ENCODE assay signal across 11 mouse cellular contexts in genomic region chr12:75827751-75828150, GRCm38 (mm10). TPM values are rescaled to one million over a fixed set of nuclear protein-coding genes. Genes with fewer than 3 reads are reported as not detected.
DNase-seq lines count a peak whose midpoint lies in the region; ATAC-seq and TF ChIP-seq lines count a peak whose summit lies in the region.
"Had no signal": no experiment of that assay in that cellular context is flagged by ENCODE, and none has a peak within 500 bp of the region (broad histone marks: within the 10 kb centered on the region; RNA-seq: fewer than 3 reads in every experiment).

No protein-coding gene starts in this region.

- H3K4me1 ChIP-seq in heart, embryonic 11.5 days (ENCODE audit: control insufficient read depth, insufficient read depth, low read length), result peaks cover 42% of the 10 kb centered on the region
- H3K4me1 ChIP-seq in intestine, postnatal 0 days (replicated peaks; ENCODE audit: control insufficient read depth, insufficient read depth, low read length), result no peaks in the 10 kb centered on the region
- H3K4me1 ChIP-seq: liver, embryonic 13.5 days had no signal

- DNase-seq in heart, adult 8-10 months (ENCODE audit: low spot score), result no peak
- peak; percentile 45 for DNase-seq in 3134 (ENCODE audit: extremely low read depth, insufficient read length, low spot score)
- DNase-seq in adrenal gland, adult 2 months, result peak; percentile 79
- no peak for DNase-seq in left cerebral cortex, adult 9 months (ENCODE audit: low spot score in 2 of 2)
- no peak for DNase-seq in cerebellum, adult 18-20 months
- DNase-seq: cerebellum, postnatal 25 days; liver, embryonic 13.5 days had no signal

- H3K4me2 ChIP-seq in heart, embryonic 11.5 days, result no peak overlapping the region
- H3K4me2 ChIP-seq in intestine, postnatal 0 days (replicated peaks; ENCODE audit: low read depth), result peak overlapping the region; percentile 14; the same call in 1 of the 2 replicates
- H3K4me2 ChIP-seq: hindbrain, embryonic 14.5 days; liver, embryonic 13.5 days had no signal

- no peaks in the 10 kb centered on the region for H3K9me3 ChIP-seq in heart, embryonic 11.5 days (replicated peaks; ENCODE audit: control insufficient read depth, low read length)
- H3K9me3 ChIP-seq in intestine, postnatal 0 days (ENCODE audit: control insufficient read depth), result no peaks in the 10 kb centered on the region
- H3K9me3 ChIP-seq: liver, embryonic 13.5 days had no signal

- 0 out of 2 replicates have a peak overlapping the region, but pooled peaks have one; percentile 12 for H3K27ac ChIP-seq in heart, embryonic 11.5 days (ENCODE audit: low read depth, low read length)
- no peak overlapping the region for H3K27ac ChIP-seq in intestine, postnatal 0 days (ENCODE audit: low read depth, low read length)
- H3K27ac ChIP-seq: hindbrain, embryonic 14.5 days; liver, embryonic 13.5 days had no signal

- no peaks in the 10 kb centered on the region for H3K27me3 ChIP-seq in heart, embryonic 11.5 days (ENCODE audit: control insufficient read depth, insufficient read depth, low read length)
- H3K27me3 ChIP-seq in intestine, postnatal 0 days (replicated peaks; ENCODE audit: control insufficient read depth, insufficient read depth, low read length), result no peaks in the 10 kb centered on the region

- no peaks in the 10 kb centered on the region for H3K36me3 ChIP-seq in heart, embryonic 11.5 days (ENCODE audit: control insufficient read depth, insufficient read depth, low read length)
- H3K36me3 ChIP-seq in intestine, postnatal 0 days (ENCODE audit: control insufficient read depth, insufficient read depth), result no peaks in the 10 kb centered on the region
- H3K36me3 ChIP-seq: liver, embryonic 13.5 days had no signal

- WGBS in heart, embryonic 11.5 days (ENCODE audit: insufficient replicate concordance), result 74% methylated on average over 15 of the region's 15 CpGs
- 50% methylated on average over 15 of the region's 15 CpGs for WGBS in intestine, postnatal 0 days

- ATAC-seq in heart, embryonic 11.5 days (replicated peaks; ENCODE audit: insufficient number of reproducible peaks, low FRiP score, low TSS enrichment), result no peak
- no peak; the same call in 1 of the 2 replicates for ATAC-seq in intestine, postnatal 0 days
- no peak for ATAC-seq in granulocyte monocyte progenitor cell, adult 5-6 weeks (replicated peaks; ENCODE audit: poor library complexity, severe bottlenecking)

- no peak for TF ChIP-seq CTCF in intestine, postnatal 0 days (IDR thresholded peaks at IDR 0.05; ENCODE audit: low read depth)

- no peak overlapping the region for H3K9ac ChIP-seq in heart, embryonic 11.5 days (ENCODE audit: low read depth, low read length)
- no peak overlapping the region for H3K9ac ChIP-seq in intestine, postnatal 0 days (ENCODE audit: low read depth, low read length)
- H3K9ac ChIP-seq: hindbrain, embryonic 14.5 days; liver, embryonic 13.5 days had no signal

- H3K4me3 ChIP-seq in heart, embryonic 11.5 days (ENCODE audit: low read depth, low read length), result no peak overlapping the region
- H3K4me3 ChIP-seq in intestine, postnatal 0 days (ENCODE audit: low read depth, low read length), result no peak overlapping the region
- H3K4me3 ChIP-seq: liver, embryonic 13.5 days had no signal

RNA-seq across cellular contexts. Expression of gene Syne2, which starts 9.8 kb away (rescaled TPM):
- polyA plus RNA-seq in heart, embryonic 11.5 days (2014; fragmentation: Nextera tagmentation; extraction: Ambion mirVana), result 45.2 and 64.1 TPM in 2 replicates
- 10 to 100 TPM; 32.6 to 39.6 (median 36.4) TPM for total RNA-seq in heart, adult 8-10 months (2022)
- 10 to 100 TPM; 44.3 to 45.1 TPM for total RNA-seq in adrenal gland, adult 2 months (2021)
- 19.1 and 19.5 TPM in 2 replicates for polyA plus RNA-seq in adrenal gland, adult 2 months (2012; rRNA removed)
- 14.5 and 17.3 TPM in 2 replicates for polyA plus RNA-seq in intestine, postnatal 0 days (2015; fragmentation: Nextera tagmentation; extraction: Ambion mirVana)
- total RNA-seq in granulocyte monocyte progenitor cell, adult 5-6 weeks (2014; fragmentation: Nextera tagmentation), result 6.4 and 7.2 TPM in 2 replicates
- 6.1 and 9.7 TPM in 2 replicates for total RNA-seq in granulocyte monocyte progenitor cell, adult 5-6 weeks (2017)

Comparison
In these comparisons a context has a peak if more than half of its experiments do, and no peak if none do; other contexts are left out.
1. DNase-seq: peak in 3134 (single experiment) and adrenal gland, adult 2 months (single experiment); none in heart, adult 8-10 months (single experiment), left cerebral cortex, adult 9 months (0 of 2) and cerebellum, adult 18-20 months (0 of 2).